Mouse (Mus musculus): ENCODE measurements at regions not wholly inside any gene's neighbourhood (a gene's known extent, or its start where the extent isn't known, plus 50 kb on each side); places are given as distances from the start of the nearest gene placed in this dataset.

DNA sequence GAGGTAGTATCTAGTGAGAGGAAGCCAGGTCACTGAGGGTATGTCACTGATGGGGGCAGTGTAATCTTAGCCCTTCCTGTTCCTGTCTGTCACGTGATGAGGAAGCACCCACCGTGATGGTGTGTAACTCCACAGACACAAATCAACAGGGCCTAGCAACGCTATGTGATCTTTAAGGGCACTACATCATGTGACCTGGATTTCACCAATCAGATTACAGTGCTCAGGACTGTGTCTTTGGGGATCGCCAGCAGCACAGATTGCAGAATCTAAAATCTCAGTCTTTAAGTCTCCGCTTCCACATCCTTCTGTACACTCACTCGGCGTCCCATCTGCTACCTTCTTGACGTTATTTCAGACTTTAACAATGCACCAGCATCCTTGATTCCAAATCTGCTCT, 202.8 kb downstream of the Ifng start:
- Histone ChIP-seq H3K36me3 (ENCODE audit: control insufficient read depth, insufficient read depth, low read length) (no peaks in the 10 kb centered on the region), H3K79me2 (ENCODE audit: control insufficient read depth, insufficient read depth, low read length) (no peaks in the 10 kb centered on the region), H3K27me3 (ENCODE audit: control insufficient read depth, insufficient read depth, low read length) (no peaks in the 10 kb centered on the region), H3K4me1 (ENCODE audit: control insufficient read depth, insufficient read depth, low read length) (no peaks in the 10 kb centered on the region), H3K27ac (replicated peaks; ENCODE audit: insufficient read depth, low read depth, low read length) (no peak overlapping the region), H3K4me3 (ENCODE audit: insufficient read depth, low read depth, low read length) (no peak overlapping the region), H3K9ac (ENCODE audit: low read depth, low read length) (no peak overlapping the region)
- no peak for DNase-seq (ENCODE audit: extremely low read depth, low read depth, low spot score)
- 82% methylated on average over 8 of the region's 8 CpGs for WGBS
- TF ChIP-seq POLR2A (IDR thresholded peaks at IDR 0.05; ENCODE audit: extremely low read depth, insufficient read depth, low read length) (no peak), CTCF (IDR thresholded peaks at IDR 0.05; ENCODE audit: low read depth, low read length) (no peak)

GRCm38 (mm10) chr10:118648111-118648510, 207.3 kb downstream of the Ifng start:
- H3K4me1 ChIP-seq (ENCODE audit: control insufficient read depth, insufficient read depth, low read length): no peaks in the 10 kb centered on the region
- no peaks in the 10 kb centered on the region for H3K79me2 ChIP-seq (ENCODE audit: control insufficient read depth, insufficient read depth, low read length)
- H3K9ac ChIP-seq (ENCODE audit: low read depth, low read length): no peak overlapping the region
- 85% methylated on average over 2 of the region's 2 CpGs for WGBS
- no peaks in the 10 kb centered on the region for H3K27me3 ChIP-seq (ENCODE audit: control insufficient read depth, insufficient read depth, low read length)
- no peak for DNase-seq (ENCODE audit: extremely low read depth, low read depth, low spot score)
- H3K4me3 ChIP-seq (ENCODE audit: insufficient read depth, low read depth, low read length): no peak overlapping the region
- TF ChIP-seq POLR2A (IDR thresholded peaks at IDR 0.05; ENCODE audit: extremely low read depth, insufficient read depth, low read length): no peak
- TF ChIP-seq CTCF (IDR thresholded peaks at IDR 0.05; ENCODE audit: low read depth, low read length): no peak
- H3K27ac ChIP-seq (replicated peaks; ENCODE audit: insufficient read depth, low read depth, low read length): no peak overlapping the region
- no peaks in the 10 kb centered on the region for H3K36me3 ChIP-seq (ENCODE audit: control insufficient read depth, insufficient read depth, low read length)

- no peaks in the 10 kb centered on the region for H3K4me1 ChIP-seq (ENCODE audit: control insufficient read depth, insufficient read depth, low read length)
- TF ChIP-seq POLR2A (IDR thresholded peaks at IDR 0.05; ENCODE audit: extremely low read depth, insufficient read depth, low read length) (no peak), CTCF (IDR thresholded peaks at IDR 0.05; ENCODE audit: low read depth, low read length) (no peak)
- DNase-seq (ENCODE audit: extremely low read depth, low read depth, low spot score): no peak
Observed at GRCm38 (mm10) chr10:118656561-118656960, 213.4 kb downstream of the Dyrk2 start.

GRCm38 (mm10) chr10:118666009-118666408, 204.0 kb downstream of the Dyrk2 start:
- Histone ChIP-seq H3K4me3 (ENCODE audit: insufficient read depth, low read depth, low read length) (no peak overlapping the region), H3K9ac (ENCODE audit: low read depth, low read length) (no peak overlapping the region), H3K27me3 (ENCODE audit: control insufficient read depth, insufficient read depth, low read length) (no peaks in the 10 kb centered on the region), H3K79me2 (ENCODE audit: control insufficient read depth, insufficient read depth, low read length) (no peaks in the 10 kb centered on the region), H3K36me3 (ENCODE audit: control insufficient read depth, insufficient read depth, low read length) (no peaks in the 10 kb centered on the region), H3K4me1 (ENCODE audit: control insufficient read depth, insufficient read depth, low read length) (no peaks in the 10 kb centered on the region), H3K27ac (replicated peaks; ENCODE audit: insufficient read depth, low read depth, low read length) (no peak overlapping the region)
- WGBS: 83% methylated on average over 3 of the region's 3 CpGs
- no peak for DNase-seq (ENCODE audit: extremely low read depth, low read depth, low spot score)
- TF ChIP-seq CTCF (IDR thresholded peaks at IDR 0.05; ENCODE audit: low read depth, low read length): no peak
- TF ChIP-seq POLR2A (IDR thresholded peaks at IDR 0.05; ENCODE audit: extremely low read depth, insufficient read depth, low read length): no peak

More at GRCm38 (mm10) chr10:118656561-118656960, 213.4 kb downstream of the Dyrk2 start:
- Histone ChIP-seq H3K79me2 (ENCODE audit: control insufficient read depth, insufficient read depth, low read length) (no peaks in the 10 kb centered on the region), H3K27ac (replicated peaks; ENCODE audit: insufficient read depth, low read depth, low read length) (no peak overlapping the region), H3K36me3 (ENCODE audit: control insufficient read depth, insufficient read depth, low read length) (no peaks in the 10 kb centered on the region), H3K4me3 (ENCODE audit: insufficient read depth, low read depth, low read length) (no peak overlapping the region), H3K27me3 (ENCODE audit: control insufficient read depth, insufficient read depth, low read length) (no peaks in the 10 kb centered on the region), H3K9ac (ENCODE audit: low read depth, low read length) (no peak overlapping the region)
- 81% methylated on average over 5 of the region's 5 CpGs for WGBS

DNA sequence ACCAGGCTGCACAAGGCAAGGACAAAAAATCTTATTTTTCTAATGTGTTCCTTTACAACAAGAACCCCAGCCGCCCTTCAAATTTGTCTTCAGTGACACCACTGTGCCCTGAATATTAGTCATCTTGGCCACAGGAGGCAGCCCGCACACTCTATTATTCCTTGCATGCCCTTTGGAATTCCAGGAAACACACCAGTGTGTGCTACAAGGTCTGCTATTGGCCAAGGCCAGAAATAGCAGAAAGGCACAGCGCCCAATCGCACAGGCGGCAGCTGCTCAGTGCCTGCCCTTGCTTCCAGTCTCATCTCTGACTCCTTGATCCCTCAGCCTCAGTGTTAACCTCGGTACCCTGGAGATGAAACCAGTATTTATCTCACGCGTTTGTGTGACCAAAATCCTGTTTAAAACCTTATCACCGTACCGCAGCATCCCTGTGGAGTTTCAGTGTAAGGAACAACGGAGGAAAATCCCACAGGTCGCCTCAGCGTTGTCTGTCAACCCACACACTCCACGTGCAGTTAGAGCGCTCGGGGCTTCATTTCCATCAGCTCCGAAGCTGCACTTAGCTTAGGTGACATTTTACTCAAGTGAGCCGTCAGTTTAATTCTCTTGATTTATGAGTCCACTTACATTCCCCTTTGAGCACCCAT, 194.1 kb downstream of the Dyrk2 start:
- H3K27ac ChIP-seq (replicated peaks; ENCODE audit: insufficient read depth, low read depth, low read length): no peak overlapping the region
- H3K79me2 ChIP-seq (ENCODE audit: control insufficient read depth, insufficient read depth, low read length): no peaks in the 10 kb centered on the region
- H3K9ac ChIP-seq (ENCODE audit: low read depth, low read length): no peak overlapping the region
- H3K27me3 ChIP-seq (ENCODE audit: control insufficient read depth, insufficient read depth, low read length): no peaks in the 10 kb centered on the region
- DNase-seq (ENCODE audit: extremely low read depth, low read depth, low spot score): peak; percentile 33
- WGBS: 59% methylated on average over 18 of the region's 18 CpGs
- H3K4me1 ChIP-seq (ENCODE audit: control insufficient read depth, insufficient read depth, low read length): no peaks in the 10 kb centered on the region
- TF ChIP-seq CTCF (IDR thresholded peaks at IDR 0.05; ENCODE audit: low read depth, low read length): no peak
- no peak for TF ChIP-seq POLR2A (IDR thresholded peaks at IDR 0.05; ENCODE audit: extremely low read depth, insufficient read depth, low read length)
- no peaks in the 10 kb centered on the region for H3K36me3 ChIP-seq (ENCODE audit: control insufficient read depth, insufficient read depth, low read length)
- H3K4me3 ChIP-seq (ENCODE audit: insufficient read depth, low read depth, low read length): no peak overlapping the region

- no peaks in the 10 kb centered on the region for H3K27me3 ChIP-seq (ENCODE audit: control insufficient read depth, insufficient read depth, low read length)
- WGBS: 78% methylated on average over 12 of the region's 12 CpGs
- H3K79me2 ChIP-seq (ENCODE audit: control insufficient read depth, insufficient read depth, low read length): no peaks in the 10 kb centered on the region
- H3K9ac ChIP-seq (ENCODE audit: low read depth, low read length): no peak overlapping the region
- no peak for DNase-seq (ENCODE audit: extremely low read depth, low read depth, low spot score)
- H3K36me3 ChIP-seq (ENCODE audit: control insufficient read depth, insufficient read depth, low read length): no peaks in the 10 kb centered on the region
- H3K27ac ChIP-seq (replicated peaks; ENCODE audit: insufficient read depth, low read depth, low read length): no peak overlapping the region
- no peak for TF ChIP-seq POLR2A (IDR thresholded peaks at IDR 0.05; ENCODE audit: extremely low read depth, insufficient read depth, low read length)
- no peak for TF ChIP-seq CTCF (IDR thresholded peaks at IDR 0.05; ENCODE audit: low read depth, low read length)
- H3K4me1 ChIP-seq (ENCODE audit: control insufficient read depth, insufficient read depth, low read length): no peaks in the 10 kb centered on the region
- no peak overlapping the region for H3K4me3 ChIP-seq (ENCODE audit: insufficient read depth, low read depth, low read length)
Observed at GRCm38 (mm10) chr10:118678750-118679418, 191.1 kb downstream of the Dyrk2 start.

Measured in liver, adult 2 months (tissue).